Mouse (Mus musculus) T-cell, adult 2 months (primary cell): ENCODE results near the gene Dedd.

ENCODE experiments used
- DNase-seq: peaks from one replicate; pipeline ENCODE4 v3.0.0; 2022; ENCODE audit warnings: low spot score

The Dedd gene

DNA sequence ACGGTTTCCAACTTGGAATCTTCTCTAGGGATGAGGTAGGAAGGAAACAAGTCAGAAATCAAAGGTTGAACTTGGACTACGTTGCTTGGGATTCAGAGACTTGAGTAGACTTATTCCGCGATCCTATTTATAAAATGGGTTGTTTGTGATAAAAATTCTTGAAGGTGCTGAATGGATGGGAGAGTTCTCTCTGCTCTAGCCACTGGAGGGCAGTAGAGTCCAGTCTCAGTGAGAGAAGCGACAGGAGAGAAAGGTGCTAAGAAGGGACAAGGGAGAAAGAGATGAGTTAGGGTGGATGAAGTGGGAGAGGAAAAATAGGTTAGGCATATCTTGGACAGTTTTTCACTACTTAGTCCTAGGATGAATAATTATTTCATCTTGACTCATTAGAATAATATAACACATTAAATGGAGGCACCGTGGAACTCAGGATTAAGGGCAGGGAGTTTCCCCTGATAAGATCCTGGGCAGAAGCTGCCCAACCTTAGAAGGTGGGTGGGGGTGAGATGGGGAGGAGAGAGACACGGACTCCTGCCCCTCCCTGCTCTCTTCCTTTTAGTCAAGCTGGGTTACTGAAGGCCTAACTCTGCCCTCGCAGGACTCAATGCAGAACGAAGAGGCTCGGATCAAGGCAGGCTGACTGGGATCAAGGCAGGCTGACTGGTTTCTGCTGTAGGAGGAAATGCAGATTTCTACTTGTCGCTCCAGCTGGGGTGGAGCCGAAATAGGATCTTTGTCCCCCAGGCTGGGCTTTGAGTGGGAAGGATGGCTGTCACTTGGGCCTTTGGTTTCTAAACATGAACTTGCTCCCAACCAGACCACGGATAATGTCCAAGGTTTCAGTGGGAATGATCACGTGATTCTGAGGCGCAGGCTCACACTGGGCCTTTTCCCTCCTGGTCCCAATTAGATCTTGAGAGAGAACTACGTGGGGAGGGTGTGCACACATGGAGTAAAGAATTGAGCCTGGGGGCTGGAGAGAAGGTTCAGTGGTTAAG, 32.5 kb downstream of the Dedd start:
- peak; percentile 76 for DNase-seq

DNA sequence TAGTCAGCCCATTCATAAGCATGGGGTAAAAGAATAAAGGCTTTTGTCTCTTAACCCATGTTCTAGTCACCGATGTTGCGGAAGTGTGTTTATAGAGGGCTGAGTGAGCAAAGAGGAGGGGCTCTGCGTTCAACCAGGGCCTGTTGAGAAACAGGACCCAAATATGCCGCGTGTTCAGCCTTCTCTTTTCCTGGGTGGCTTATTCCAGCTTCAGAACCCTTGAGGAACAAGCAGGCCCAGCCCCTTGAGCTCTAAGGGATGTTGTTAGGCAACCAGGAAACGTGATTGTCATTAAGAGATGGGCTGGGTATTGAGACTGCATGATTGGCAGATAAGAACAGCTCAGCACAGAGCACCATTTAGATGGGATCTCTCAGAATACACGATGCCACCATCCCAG, 37.0 kb downstream of the Dedd start:
- no peak for DNase-seq

DNA sequence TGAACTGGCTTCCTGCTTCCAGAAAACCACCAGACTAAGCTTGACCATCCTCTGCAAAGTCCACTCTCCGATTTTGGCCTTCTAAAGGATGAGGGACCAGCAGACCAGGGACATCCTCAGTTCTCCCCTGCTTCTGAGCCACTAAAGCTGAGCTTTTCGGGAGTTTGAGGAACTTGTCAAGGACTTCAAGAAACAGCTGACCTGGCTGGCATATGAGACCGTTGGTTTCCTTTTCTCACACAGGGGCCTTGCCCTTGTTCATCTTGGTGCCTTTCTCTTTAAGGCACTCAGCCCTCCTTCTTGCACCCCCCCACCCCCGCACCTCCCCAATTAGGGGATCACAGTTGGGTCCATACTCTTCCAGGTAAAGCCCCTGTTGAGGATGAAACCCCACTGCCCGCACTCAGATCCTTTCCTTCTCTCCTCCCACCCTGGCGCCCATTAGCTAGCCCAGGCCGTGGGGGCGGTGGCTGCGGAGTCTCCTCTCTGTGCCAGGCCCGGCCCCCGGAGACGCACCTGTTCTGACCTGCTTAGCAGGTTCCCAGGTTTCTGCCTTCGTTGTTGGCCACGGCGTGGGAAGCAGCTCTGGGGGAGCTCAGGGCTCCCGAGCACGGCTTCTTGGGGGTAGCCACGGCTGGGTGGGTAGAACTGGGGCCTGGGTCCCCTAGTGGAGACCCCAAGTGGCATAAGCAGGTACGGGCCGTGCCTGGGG, 41.1 kb downstream of the Dedd start, which contains the start of gene Nectin4:
Gene Nectin4 (plus strand): TSS at position 255 of the 712 bp plus-strand sequence.
- DNase-seq: no peak

DNA sequence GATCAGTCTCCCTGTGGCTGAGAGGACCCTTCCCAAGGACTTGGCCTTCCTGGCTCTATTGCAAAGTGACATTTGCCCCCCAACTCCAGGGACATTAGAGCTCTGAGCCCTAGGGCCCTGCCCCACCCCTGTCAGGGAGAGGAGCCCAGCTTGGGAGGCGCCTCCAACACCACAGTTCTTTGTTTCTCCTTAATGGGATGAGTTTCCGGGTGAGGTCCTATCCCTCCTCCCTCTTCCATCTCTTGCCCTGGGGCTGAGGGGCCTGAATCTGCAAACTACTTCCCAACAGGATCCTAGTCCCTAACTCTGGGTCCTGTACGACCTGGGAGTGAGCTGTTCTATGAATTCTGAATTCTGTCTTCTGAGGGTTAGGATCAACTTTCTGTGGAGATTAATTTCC, 43.9 kb downstream of the Dedd start:
- no peak for DNase-seq

DNA sequence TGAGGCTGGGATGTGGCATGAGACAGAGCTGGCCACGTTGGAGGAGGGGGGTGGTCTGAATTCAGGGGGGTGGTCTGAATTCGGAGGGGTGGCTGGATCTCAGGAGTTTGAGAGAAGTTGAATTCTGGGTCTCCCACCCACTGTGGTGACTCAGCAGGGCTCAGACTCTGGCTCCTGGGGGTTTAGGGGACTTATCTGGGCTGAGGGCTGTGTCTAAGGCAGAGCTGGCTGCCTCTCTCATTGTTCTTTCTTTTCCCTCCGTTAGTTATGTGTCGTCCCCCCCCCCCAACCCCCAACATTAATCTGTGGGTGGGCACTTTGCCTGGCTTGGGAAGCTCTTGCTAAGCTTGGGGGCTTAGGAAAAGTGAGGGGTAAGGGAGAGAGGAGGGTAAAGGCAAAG, 45.0 kb downstream of the Dedd start:
- no peak for DNase-seq

DNA sequence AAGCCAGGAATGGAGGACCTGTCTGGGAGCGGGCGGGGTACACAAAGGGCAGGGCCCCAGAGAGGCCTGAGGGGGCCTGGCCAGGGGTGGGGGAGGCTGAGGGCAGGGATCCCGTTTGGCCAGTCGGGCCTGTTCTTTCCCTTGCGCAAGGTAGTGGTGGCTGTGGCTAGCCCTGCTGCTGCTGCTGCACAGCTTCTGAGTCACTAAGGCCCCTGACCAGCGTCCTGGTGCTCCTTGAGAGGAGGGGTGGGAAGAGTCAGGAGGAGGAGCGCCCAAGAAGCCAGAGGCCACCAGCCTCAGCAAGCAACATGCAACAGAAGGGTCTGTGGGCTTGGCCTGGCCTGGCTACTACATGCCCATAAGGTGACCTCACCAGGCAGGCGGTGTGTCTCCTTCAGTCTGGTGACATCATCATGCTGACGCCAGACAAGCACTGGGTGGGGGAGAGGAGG, 46.7 kb downstream of the Dedd start:
- no peak for DNase-seq

DNA sequence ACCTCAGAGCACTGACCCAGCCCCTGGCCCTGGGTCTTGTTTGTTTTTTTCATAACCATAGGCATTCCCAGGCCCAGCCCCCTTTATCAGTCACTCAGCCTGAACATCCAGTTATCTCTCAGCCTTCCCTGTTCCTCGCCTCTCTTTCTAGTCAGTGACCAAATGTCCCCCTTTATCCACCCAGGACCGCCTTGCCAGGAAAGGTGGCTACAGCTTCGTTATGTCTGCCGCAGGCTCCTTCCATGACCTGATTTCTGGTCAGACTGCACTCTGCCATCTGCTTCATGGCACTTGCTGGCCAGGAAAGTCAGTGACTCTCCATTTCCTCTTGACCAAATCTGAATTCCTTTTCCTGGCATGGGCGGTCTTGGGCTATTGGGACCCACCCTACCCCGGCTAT, 49.4 kb downstream of the Dedd start:
- no peak for DNase-seq

DNA sequence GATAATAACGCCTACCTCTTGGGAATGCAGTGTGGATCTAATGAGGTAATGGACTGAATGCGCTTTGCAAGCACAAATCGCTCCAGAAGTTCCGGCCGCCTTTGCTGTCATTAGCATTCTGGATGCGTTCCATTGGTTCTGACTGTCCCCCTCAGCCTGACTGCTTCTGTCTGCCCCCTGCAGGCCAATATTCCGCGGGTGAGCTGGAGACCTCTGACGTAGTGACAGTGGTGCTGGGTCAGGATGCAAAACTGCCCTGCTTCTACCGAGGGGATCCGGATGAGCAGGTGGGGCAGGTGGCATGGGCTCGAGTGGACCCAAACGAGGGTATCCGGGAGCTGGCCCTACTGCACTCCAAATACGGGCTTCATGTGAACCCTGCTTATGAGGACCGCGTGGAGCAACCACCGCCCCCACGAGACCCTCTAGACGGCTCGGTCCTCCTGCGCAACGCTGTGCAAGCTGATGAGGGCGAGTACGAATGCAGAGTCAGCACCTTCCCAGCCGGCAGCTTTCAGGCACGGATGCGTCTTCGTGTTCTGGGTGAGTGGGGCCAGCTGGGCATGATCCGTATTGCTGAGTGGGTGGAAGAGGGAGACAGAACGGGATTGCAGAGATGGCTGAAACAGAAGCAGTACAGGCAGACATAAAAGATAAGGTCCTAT, 51.1 kb downstream of the Dedd start:
- DNase-seq: peak; percentile 81

DNA sequence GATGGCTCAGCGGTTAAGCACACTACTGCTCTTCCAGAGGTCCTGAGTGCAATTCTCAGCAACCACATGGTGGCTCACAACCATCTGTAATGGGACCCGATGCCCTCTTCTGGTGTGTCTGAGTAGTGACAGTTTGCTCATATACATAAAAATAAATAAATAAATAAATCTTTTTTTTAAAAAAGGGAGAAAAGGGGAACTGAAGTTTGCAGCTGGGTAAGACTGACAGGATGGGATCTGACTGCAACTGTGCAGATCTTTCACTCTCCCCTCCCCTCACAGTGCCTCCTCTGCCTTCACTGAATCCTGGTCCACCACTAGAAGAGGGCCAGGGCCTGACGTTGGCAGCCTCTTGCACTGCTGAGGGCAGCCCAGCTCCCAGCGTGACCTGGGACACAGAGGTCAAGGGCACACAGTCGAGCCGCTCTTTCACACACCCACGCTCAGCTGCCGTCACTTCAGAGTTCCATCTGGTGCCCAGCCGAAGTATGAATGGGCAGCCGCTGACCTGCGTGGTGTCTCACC, 53.2 kb downstream of the Dedd start:
- DNase-seq: no peak

DNA sequence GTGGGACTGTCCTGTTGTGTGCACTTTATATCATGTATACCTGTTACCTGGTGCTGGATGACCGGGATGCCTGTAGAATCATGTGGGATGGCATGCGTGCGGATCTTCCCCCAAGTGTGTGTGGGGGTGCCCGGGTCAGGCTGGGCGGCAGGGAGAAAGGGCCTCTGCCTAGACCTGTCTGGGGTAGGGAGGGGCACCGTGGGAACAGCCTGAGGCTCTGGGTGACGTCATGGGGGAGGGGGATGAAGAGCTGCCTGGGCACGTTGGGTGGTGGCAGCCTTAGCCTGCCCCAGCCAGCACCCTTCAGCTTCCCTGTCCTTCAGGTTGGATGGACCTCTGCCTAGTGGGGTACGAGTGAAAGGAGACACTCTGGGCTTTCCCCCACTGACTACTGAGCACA, 55.4 kb downstream of the Dedd start:
- no peak for DNase-seq

DNA sequence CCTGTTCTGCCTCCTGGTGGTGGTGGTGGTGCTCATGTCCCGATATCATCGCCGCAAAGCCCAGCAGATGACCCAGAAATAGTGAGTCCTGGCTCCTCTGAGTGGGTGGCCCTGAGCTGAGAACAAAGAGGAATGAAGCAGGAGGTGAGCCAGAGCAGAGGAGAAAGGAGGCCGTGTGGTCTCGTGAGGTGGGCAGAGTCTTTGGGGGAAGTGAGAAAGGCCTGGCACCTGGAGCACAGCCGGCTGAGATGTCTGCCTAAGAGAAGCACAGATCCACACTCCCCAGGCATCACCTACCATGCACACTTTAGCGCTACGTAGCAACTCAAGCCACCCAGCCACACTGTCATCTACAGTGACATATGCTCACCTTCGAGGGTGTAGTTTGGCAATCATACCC, 56.2 kb downstream of the Dedd start:
- DNase-seq: no peak

DNA sequence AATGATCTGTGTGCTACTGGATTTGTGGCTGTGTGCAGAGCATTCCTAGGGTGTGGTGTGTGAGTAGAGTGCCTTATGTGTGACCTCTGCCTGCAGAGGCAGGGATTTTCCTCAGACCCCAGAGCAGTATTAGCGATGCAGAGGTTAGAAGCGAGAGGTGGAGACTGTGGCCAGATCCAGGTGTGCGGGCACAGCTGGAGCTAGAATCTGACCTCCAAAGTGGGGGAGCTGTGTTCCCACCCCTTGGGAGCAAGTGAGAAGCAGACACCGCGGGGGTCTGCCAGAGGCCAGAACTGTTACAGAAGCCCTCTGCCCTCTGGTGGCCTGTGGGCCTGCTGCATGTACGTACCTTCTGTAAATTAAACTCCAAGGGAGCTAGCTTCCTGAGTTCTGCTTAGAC, 58.2 kb downstream of the Dedd start:
- peak; percentile 55 for DNase-seq

DNA sequence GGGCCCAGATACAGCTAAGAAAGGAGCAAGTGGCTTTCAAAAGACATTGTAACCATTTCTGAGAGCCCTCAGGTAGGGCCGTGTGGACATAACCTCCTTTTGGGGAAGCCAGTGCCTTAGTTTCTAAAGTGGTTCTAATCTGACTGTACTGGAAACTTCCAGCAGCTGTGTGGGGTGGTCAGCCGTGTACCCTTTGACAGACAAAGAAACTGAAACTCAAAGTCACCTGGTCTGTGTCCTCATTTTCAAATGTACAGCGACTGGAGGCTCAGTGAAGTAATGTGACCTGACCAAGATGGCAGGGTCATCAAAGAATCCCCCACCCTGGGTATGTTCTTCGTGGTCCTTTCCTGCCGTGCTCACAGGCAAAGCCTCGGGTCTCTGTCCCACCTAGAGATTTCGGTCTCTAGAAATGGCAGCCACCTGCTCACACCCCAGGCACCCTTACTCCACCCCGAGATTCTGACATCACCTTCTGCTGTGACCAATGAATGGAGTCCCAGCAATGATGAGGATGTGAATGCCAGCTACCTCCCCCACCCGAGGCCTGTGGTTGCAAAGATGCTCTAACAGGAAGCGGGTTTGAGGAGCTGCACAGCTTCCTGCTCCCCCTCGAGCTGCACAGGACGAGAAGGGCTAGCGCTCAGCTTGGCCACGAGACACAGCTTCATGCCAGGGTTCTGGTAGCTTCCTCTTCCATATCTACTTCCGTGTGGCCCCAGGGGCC, 59.6 kb downstream of the Dedd start, which contains the start of gene Arhgap30:
Gene Arhgap30 (plus strand): TSS at position 579 of the 727 bp plus-strand sequence.
- peak; percentile 98 for DNase-seq

DNA sequence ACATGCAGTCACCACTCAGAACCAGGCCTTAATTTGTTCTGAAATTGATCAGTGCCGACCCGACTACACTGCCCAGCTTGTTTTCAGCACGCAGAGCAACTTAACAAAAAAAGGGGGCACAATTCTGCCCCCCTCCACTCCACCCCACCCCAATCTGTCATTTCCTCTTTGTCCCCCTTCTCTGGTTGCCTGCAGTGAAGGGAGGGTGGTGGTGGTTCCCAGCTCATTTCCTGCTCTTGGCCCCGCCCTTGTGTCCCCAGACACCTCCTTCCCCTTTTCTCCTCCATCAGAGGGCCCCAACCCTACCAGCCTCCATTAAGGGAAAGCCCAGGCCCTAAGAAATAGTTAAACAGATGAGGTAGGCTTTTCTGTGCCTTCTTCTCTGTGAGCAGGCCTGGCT, 61.2 kb downstream of the Dedd start:
- peak; percentile 89 for DNase-seq
